ENCODE assay signal across 7 mouse cellular contexts in genomic region chr2:168229116-168230025, GRCm38 (mm10). TPM values are rescaled to one million over a fixed set of nuclear protein-coding genes. Genes with fewer than 3 reads are reported as not detected.
DNase-seq lines count a peak whose midpoint lies in the region; ATAC-seq and TF ChIP-seq lines count a peak whose summit lies in the region.

No protein-coding gene starts in this region.

- H3K9me3 ChIP-seq in MEL (replicated peaks; ENCODE audit: insufficient read depth, low read length): no peaks in the 10 kb centered on the region
- no peaks in the 10 kb centered on the region for H3K9me3 ChIP-seq in liver, embryonic 16.5 days (replicated peaks; ENCODE audit: control insufficient read depth, low read length)
- H3K9me3 ChIP-seq in neural tube, embryonic 13.5 days: no peaks in the 10 kb centered on the region

- peak overlapping the region; percentile 96 for H3K9ac ChIP-seq in MEL (ENCODE audit: control insufficient read depth, low read depth, low read length, poor library complexity, severe bottlenecking)
- H3K9ac ChIP-seq in liver, embryonic 16.5 days (ENCODE audit: low read depth, low read length): peak overlapping the region; percentile 92
- H3K9ac ChIP-seq in neural tube, embryonic 13.5 days: peak overlapping the region; percentile 95

- H3ac ChIP-seq in C2C12 (ENCODE audit: control insufficient read depth, insufficient read length, low read depth): peak overlapping the region; percentile 96

- H3K27me3 ChIP-seq in C2C12 (ENCODE audit: control insufficient read depth, insufficient read depth, insufficient read length): no peaks in the 10 kb centered on the region
- H3K27me3 ChIP-seq in MEL (ENCODE audit: control insufficient read depth in 1 of 2, insufficient read depth in 2 of 2, low read length in 2 of 2): no peaks in the 10 kb centered on the region
- H3K27me3 ChIP-seq in liver, embryonic 16.5 days (ENCODE audit: control insufficient read depth, insufficient read depth, low read depth, low read length): no peaks in the 10 kb centered on the region
- H3K27me3 ChIP-seq in neural tube, embryonic 13.5 days: no peaks in the 10 kb centered on the region

- H3K79me2 ChIP-seq in C2C12 (ENCODE audit: control insufficient read depth, insufficient read depth) (peaks cover 72% of the 10 kb centered on the region), MEL (ENCODE audit: control insufficient read depth, insufficient read depth, low read length, poor library complexity) (peaks cover 38% of the 10 kb centered on the region)

- TF ChIP-seq CTCF in C2C12 (IDR thresholded peaks at IDR 0.05; ENCODE audit: control insufficient read depth, insufficient read depth, insufficient read length): no peak
- no peak for TF ChIP-seq CTCF in MEL (IDR thresholded peaks at IDR 0.05 in 2 of 3, conservative IDR thresholded peaks at IDR 0.05 in 1 of 3; ENCODE audit: control insufficient read depth in 1 of 3, insufficient read depth in 1 of 3, low read depth in 2 of 3, low read length in 3 of 3, poor library complexity in 1 of 3, severe bottlenecking in 1 of 3)

- peak; percentile 55 for ATAC-seq in liver, embryonic 16.5 days (ENCODE audit: low read depth)
- ATAC-seq in neural tube, embryonic 13.5 days (ENCODE audit: low read depth): no peak

- H3K36me3 ChIP-seq in C2C12 (ENCODE audit: control insufficient read depth, insufficient read depth) (peaks cover 48% of the 10 kb centered on the region), MEL (ENCODE audit: control insufficient read depth in 1 of 2, insufficient read depth in 2 of 2, low read length in 2 of 2) (peaks cover 12 to 17% of the 10 kb centered on the region in 2 experiments)
- peaks cover 24% of the 10 kb centered on the region for H3K36me3 ChIP-seq in liver, embryonic 16.5 days (ENCODE audit: control insufficient read depth, insufficient read depth)
- peaks cover 45% of the 10 kb centered on the region for H3K36me3 ChIP-seq in neural tube, embryonic 13.5 days

- TF ChIP-seq RAD21 in MEL (IDR thresholded peaks at IDR 0.05; ENCODE audit: low read depth, low read length): no peak

- H3K4me3 ChIP-seq in C2C12 (ENCODE audit: insufficient read depth, poor library complexity, severe bottlenecking) (peak overlapping the region; percentile 94), MEL (ENCODE audit: control insufficient read depth in 1 of 2, insufficient read depth in 1 of 2, low read depth in 2 of 2, low read length in 2 of 2) (peak overlapping the region; percentile 93 to 95)
- peak overlapping the region; percentile 99 for H3K4me3 ChIP-seq in liver, embryonic 16.5 days (ENCODE audit: low read depth, low read length)
- H3K4me3 ChIP-seq in neural tube, embryonic 13.5 days: peak overlapping the region; percentile 98

- TF ChIP-seq POLR2A in MEL (IDR thresholded peaks at IDR 0.05; ENCODE audit: control insufficient read depth in 1 of 2, insufficient read depth in 1 of 2, low read depth in 1 of 2, low read length in 2 of 2, poor library complexity in 1 of 2): no peak

- H3K4me2 ChIP-seq in liver, embryonic 16.5 days (ENCODE audit: low read depth, low read length): peak overlapping the region; percentile 99
- H3K4me2 ChIP-seq in neural tube, embryonic 13.5 days: peak overlapping the region; percentile 100

- peak; percentile 64 for DNase-seq in MEL (ENCODE audit: low read depth, low spot score)
- DNase-seq in cerebellum, postnatal 36 days: peak; percentile 41 to 48
- DNase-seq in heart, adult 9 months (ENCODE audit: low spot score in 2 of 2): peak; percentile 31 to 34
- peak; percentile 43 to 62 for DNase-seq in kidney, adult 8-10 months

- peaks cover 53% of the 10 kb centered on the region for H3K79me3 ChIP-seq in C2C12 (ENCODE audit: low read depth)

- H3K27ac ChIP-seq in MEL (ENCODE audit: control insufficient read depth, low read depth, low read length): peak overlapping the region; percentile 84
- peak overlapping the region; percentile 93 for H3K27ac ChIP-seq in liver, embryonic 16.5 days (ENCODE audit: low read length)
- H3K27ac ChIP-seq in neural tube, embryonic 13.5 days (replicated peaks): peak overlapping the region; percentile 92

- WGBS in liver, embryonic 16.5 days (ENCODE audit: insufficient replicate concordance): 10% methylated on average over 41 of the region's 41 CpGs
- 19% methylated on average over 41 of the region's 41 CpGs for WGBS in neural tube, embryonic 13.5 days

- H3K4me1 ChIP-seq in MEL (ENCODE audit: control insufficient read depth in 1 of 2, insufficient read depth in 2 of 2, low read length in 2 of 2): peaks cover 3 to 10% of the 10 kb centered on the region in 2 experiments
- peaks cover 27% of the 10 kb centered on the region for H3K4me1 ChIP-seq in liver, embryonic 16.5 days (ENCODE audit: control insufficient read depth, low read depth, low read length)
- H3K4me1 ChIP-seq in neural tube, embryonic 13.5 days (replicated peaks): peaks cover 48% of the 10 kb centered on the region

- TF ChIP-seq EP300 in MEL (IDR thresholded peaks at IDR 0.05; ENCODE audit: low read depth in 1 of 2, low read length in 2 of 2): no peak

TF ChIP-seq in C2C12, 6 proteins besides CTCF, POLR2A, EP300 and RAD21:
- TF ChIP-seq FOSL1 (IDR thresholded peaks at IDR 0.05; ENCODE audit: insufficient read depth, low read length, poor library complexity, severe bottlenecking) (no peak), MAX (IDR thresholded peaks at IDR 0.05) (no peak), MYOG (IDR thresholded peaks at IDR 0.05; ENCODE audit: control insufficient read depth, extremely low read depth, insufficient read length) (no peak), MYOD1 (IDR thresholded peaks at IDR 0.05; ENCODE audit: control insufficient read depth, insufficient read length, low read depth) (no peak), CEBPB (IDR thresholded peaks at IDR 0.05; ENCODE audit: low read depth) (no peak), USF1 (IDR thresholded peaks at IDR 0.05; ENCODE audit: low read depth) (no peak)

TF ChIP-seq in MEL, 35 proteins besides CTCF, POLR2A, EP300 and RAD21:
- TF ChIP-seq ZNF384 (IDR thresholded peaks at IDR 0.05; ENCODE audit: low read depth, low read length) (peak; percentile 36; the same call in 1 of the 2 replicates), MAZ (IDR thresholded peaks at IDR 0.05; ENCODE audit: low read depth, low read length) (0 out of 2 replicates have a peak, but pooled peaks have one; percentile 28), TBP (IDR thresholded peaks at IDR 0.05; ENCODE audit: low read depth, low read length) (no peak)

RNA-seq across cellular contexts. Expression of gene Gm20716, which starts 0.8 kb away (rescaled TPM):
- polyA plus RNA-seq in C2C12 (2012; fragmentation: generic; extraction: Trizol): 17.1 TPM
- 24.4 and 29.4 TPM in 2 replicates for total RNA-seq in MEL (2012; rRNA removed)
- polyA plus RNA-seq in MEL (2012; ENCODE audit: insufficient read depth in 1 of 2, insufficient read length in 2 of 2, low read depth in 1 of 2, low replicate concordance in 2 of 2, missing spikeins in 1 of 2): 10 to 100 TPM in 1 of 2 experiments, not detected in 1; 24.4 TPM
- polyA plus RNA-seq in liver, embryonic 16.5 days (2015; fragmentation: Nextera tagmentation; extraction: Ambion mirVana): 3.8 and 4.0 TPM in 2 replicates
- polyA plus RNA-seq in neural tube, embryonic 13.5 days (2015; fragmentation: Nextera tagmentation; extraction: Ambion mirVana): 21.7 and 25.0 TPM in 2 replicates

RNA-seq across cellular contexts. Expression of gene Dpm1, which starts 1.0 kb away (rescaled TPM):
- polyA plus RNA-seq in C2C12 (2012; fragmentation: generic; extraction: Trizol): 14.0 TPM
- total RNA-seq in MEL (2012; rRNA removed): 35.4 and 49.0 TPM in 2 replicates
- 100 to 1,000 TPM in 1 of 2 experiments, 10 to 100 TPM in 1; 63.5 to 564 TPM for polyA plus RNA-seq in MEL (2012; ENCODE audit: insufficient read depth in 1 of 2, insufficient read length in 2 of 2, low read depth in 1 of 2, low replicate concordance in 2 of 2, missing spikeins in 1 of 2)
- 66.0 and 79.3 TPM in 2 replicates for polyA plus RNA-seq in liver, embryonic 16.5 days (2015; fragmentation: Nextera tagmentation; extraction: Ambion mirVana)
- polyA plus RNA-seq in neural tube, embryonic 13.5 days (2015; fragmentation: Nextera tagmentation; extraction: Ambion mirVana): 66.2 and 75.9 TPM in 2 replicates

RNA-seq across cellular contexts. Expression of gene Mocs3, which starts 1.1 kb away (rescaled TPM):
- polyA plus RNA-seq in C2C12 (2012; fragmentation: generic; extraction: Trizol): 9.9 TPM
- 4.2 and 5.1 TPM in 2 replicates for total RNA-seq in MEL (2012; rRNA removed)
- 1 to 10 TPM in 1 of 2 experiments, not detected in 1; 2.9 TPM for polyA plus RNA-seq in MEL (2012; ENCODE audit: insufficient read depth in 1 of 2, insufficient read length in 2 of 2, low read depth in 1 of 2, low replicate concordance in 2 of 2, missing spikeins in 1 of 2)
- 2.4 and 2.7 TPM in 2 replicates for polyA plus RNA-seq in liver, embryonic 16.5 days (2015; fragmentation: Nextera tagmentation; extraction: Ambion mirVana)
- polyA plus RNA-seq in neural tube, embryonic 13.5 days (2015; fragmentation: Nextera tagmentation; extraction: Ambion mirVana): 8.2 and 8.7 TPM in 2 replicates

RNA-seq across cellular contexts. Expression of gene Adnp, which starts 22.5 kb away (rescaled TPM):
- 7.3 TPM for polyA plus RNA-seq in C2C12 (2012; fragmentation: generic; extraction: Trizol)
- 2.3 and 2.8 TPM in 2 replicates for total RNA-seq in MEL (2012; rRNA removed)
- 10 to 100 TPM; 11.9 to 29.4 TPM for polyA plus RNA-seq in MEL (2012; ENCODE audit: insufficient read depth in 1 of 2, insufficient read length in 2 of 2, low read depth in 1 of 2, low replicate concordance in 2 of 2, missing spikeins in 1 of 2)
- 0.18 and 0.27 TPM in 2 replicates for polyA plus RNA-seq in liver, embryonic 16.5 days (2015; fragmentation: Nextera tagmentation; extraction: Ambion mirVana)
- 3.1 and 5.9 TPM in 2 replicates for polyA plus RNA-seq in neural tube, embryonic 13.5 days (2015; fragmentation: Nextera tagmentation; extraction: Ambion mirVana)

RNA-seq across cellular contexts. Expression of gene Kcng1, which starts 52.2 kb away (rescaled TPM):
- not detected for polyA plus RNA-seq in C2C12 (2012; fragmentation: generic; extraction: Trizol)
- total RNA-seq in MEL (2012; rRNA removed): not detected in 2 replicates
- not detected for polyA plus RNA-seq in MEL (2012; ENCODE audit: insufficient read depth in 1 of 2, insufficient read length in 2 of 2, low read depth in 1 of 2, low replicate concordance in 2 of 2, missing spikeins in 1 of 2)
- 0.12 and 0.19 TPM in 2 replicates for polyA plus RNA-seq in liver, embryonic 16.5 days (2015; fragmentation: Nextera tagmentation; extraction: Ambion mirVana)
- polyA plus RNA-seq in neural tube, embryonic 13.5 days (2015; fragmentation: Nextera tagmentation; extraction: Ambion mirVana): 0.45 and 0.79 TPM in 2 replicates
